Mouse (Mus musculus) C2C12 (cell line): ENCODE measurements around the gene Gjc2.

Experiments
- CTCF ChIP-seq: IDR thresholded peaks from one replicate; pipeline ENCODE4 v1.5.1; 2011; ENCODE audit not compliant: control insufficient read depth, insufficient read depth, insufficient read length
- MAX ChIP-seq: IDR thresholded peaks from one replicate; pipeline ENCODE4 v1.6.1; 2011; ENCODE audit warnings: mild to moderate bottlenecking, control low read depth
- MYOG ChIP-seq: IDR thresholded peaks from one replicate; pipeline ENCODE4 v1.6.1; 2011; ENCODE audit not compliant: control insufficient read depth, insufficient read length; ENCODE audit errors: extremely low read depth

GRCm38 (mm10) chr11:59154220-59154619 lies 28.8 kb downstream of the Gjc2 start:
- TF ChIP-seq MAX (no peak), CTCF (no peak), MYOG (no peak)
